Mouse (Mus musculus) heart, adult 9 months (tissue): ENCODE measurements around the gene Lrch4.
A peak's percentile ranks its signal among the peaks of the same experiment; 100 is the strongest.
"Not testable (repeated sequence)": the region's sequence is repeated elsewhere in the genome, so short reads cannot be mapped to it uniquely, and the experiment has no call there.

Source experiments
- DNase-seq, 2 experiments: peaks; one replicate each; pipeline ENCODE4 v3.0.0; 2022; ENCODE audit warnings: low spot score in 2 of 2

Lrch4 gene

DNA sequence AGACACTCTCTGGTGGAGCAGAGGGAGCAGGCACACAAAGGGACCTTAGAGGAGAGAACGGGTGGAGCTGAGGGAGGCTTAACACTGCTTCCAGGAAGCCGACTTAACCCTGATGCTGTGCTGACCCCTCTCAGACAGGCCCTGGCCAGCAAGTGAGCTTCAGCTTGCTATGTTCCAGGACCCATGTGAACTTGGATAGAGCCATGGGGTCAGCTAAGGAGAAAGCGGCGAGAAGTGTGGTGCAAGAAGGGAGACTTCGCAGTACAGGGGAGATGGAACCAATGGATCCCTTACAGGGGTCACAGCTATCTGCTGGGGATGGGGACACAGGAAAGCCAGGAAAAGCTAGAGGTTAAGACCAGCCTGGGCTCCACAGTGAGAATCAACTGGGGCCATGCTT lies 15.8 kb upstream of the Lrch4 start:
- DNase-seq: peak in 1 of 2 experiments; percentile 43

DNA sequence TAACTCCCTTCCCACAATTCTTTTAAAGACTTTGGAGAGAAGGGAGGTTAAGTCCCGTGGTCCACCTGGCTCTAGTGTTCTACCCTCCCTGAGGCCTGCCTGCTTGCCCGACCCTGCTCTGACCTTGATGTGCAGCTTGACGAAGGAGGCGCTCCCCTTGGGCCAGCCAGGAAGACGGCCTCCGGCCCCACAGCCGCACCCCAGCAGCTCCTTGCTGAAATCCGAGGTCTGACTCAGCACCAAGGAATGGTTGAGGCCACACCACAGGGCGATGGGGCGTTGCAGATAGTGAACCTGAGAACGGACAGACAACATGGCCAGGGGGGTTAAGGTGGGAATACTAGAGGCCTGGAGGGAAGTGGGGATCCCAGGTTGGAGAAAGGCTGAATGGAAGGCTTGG lies 15.4 kb upstream of the Lrch4 start, which contains the start of gene Pcolce:
TSS of gene Pcolce (minus strand) at position 235 of the 400 bp plus-strand sequence.
- DNase-seq: peak in 1 of 2 experiments; percentile 45

DNA sequence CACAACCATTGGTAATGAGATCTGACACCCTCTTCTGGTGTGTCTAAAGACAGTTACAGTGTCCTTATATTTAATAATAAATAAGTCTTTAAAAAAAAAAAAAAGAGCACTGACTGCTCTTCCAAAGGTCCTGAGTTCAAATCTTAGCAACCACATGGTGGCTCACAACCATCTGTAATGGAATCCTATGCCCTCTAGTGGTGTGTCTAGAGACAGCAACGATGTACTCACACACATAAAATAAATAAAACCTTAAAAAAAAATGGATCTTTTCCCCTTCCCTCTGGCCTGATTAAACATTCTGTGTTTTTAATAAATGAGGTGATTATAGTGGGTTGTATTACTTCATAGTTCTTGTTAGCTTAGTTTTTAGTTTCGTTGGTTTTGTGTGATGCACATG lies 14.0 kb upstream of the Lrch4 start:
- DNase-seq: not testable (repeated sequence)

DNA sequence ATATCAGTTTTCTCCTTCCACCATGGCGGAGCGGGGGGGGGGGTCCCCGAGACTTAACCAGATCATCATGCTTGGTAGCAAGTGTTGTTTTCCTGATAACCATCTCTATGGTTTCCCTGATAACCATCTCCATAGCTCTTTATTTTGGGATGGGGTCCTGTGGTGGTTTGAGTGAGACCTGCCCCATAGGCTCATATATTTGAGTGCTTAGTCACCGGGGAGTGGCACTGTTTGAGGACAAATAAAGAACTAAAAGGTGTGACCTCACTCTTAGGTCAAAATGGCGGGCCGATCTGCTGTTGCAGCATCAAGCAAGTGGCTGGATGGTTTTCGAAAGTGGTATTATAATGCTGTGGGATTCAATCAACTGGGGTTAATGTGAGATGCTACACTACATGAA lies 13.6 kb upstream of the Lrch4 start:
- no peak for DNase-seq

DNA sequence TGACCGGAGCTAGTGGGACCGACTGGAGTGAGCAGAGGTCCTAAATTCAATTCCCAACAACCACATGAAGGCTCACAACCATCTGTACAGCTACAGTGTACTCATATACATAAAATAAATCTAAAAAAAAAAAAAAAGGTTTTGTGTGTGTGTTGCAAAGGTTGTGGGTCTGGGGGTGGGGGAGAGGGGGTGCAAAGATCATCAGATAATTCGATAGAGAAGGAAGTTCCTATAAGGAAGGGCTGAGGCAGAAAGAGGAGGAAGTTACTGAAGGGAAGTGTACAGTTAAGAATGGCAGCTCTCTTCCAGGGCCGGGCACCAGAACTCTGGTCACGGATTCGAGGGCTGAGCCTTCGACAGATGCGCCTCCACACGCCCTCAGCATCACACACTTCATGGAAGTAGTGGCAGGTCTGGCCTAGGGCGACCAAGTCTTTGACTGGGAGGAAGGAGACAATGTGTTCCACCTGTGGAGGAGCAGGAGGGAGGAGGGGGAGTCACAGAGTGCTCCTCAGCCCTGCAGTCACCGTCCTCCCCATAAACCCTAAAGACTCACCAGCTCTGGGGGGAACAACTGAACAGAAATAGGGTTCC lies 4.9 kb upstream of the Lrch4 start:
- DNase-seq: no peak

DNA sequence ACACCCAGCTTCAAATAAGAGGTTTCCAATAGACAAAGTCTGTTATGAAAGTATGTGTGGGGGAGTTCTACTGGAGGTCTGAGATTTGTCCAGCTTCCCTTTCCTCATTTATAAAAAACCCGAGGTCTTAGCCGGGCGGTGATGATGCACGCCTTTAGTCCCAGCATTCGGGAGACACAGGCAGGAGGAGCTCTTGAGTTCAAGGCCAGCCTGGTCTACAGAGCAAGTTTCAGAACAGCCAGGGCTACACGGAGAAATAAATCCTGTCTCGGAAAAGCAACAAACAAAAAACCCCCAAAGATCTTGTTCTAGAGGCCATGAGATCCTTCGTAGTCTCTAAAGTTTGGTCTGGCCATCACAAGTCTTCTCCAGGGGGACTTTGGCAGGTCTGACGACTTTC lies 930 bp upstream of the Lrch4 start:
- peak in 1 of 2 experiments; percentile 51 for DNase-seq

DNA sequence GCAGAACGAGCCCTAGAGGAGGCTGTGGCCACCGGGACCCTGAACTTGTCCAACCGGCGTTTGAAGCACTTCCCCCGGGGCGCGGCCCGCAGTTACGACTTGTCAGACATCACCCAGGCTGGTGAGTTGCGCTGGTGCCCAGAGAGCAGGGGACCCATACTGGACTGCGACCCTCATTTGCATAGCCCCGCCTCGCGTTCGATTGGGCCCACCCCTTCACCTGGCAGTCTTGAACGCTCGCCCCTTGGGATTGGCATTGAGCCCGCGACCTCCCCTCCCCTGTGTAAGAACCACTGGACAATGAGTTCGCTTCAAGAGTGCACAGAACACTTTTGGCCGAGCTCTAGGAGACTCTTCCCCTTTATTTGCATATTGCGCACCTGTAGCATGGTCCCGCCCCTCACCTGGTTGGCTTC lies 393 bp downstream of the Lrch4 start:
- DNase-seq: no peak

DNA sequence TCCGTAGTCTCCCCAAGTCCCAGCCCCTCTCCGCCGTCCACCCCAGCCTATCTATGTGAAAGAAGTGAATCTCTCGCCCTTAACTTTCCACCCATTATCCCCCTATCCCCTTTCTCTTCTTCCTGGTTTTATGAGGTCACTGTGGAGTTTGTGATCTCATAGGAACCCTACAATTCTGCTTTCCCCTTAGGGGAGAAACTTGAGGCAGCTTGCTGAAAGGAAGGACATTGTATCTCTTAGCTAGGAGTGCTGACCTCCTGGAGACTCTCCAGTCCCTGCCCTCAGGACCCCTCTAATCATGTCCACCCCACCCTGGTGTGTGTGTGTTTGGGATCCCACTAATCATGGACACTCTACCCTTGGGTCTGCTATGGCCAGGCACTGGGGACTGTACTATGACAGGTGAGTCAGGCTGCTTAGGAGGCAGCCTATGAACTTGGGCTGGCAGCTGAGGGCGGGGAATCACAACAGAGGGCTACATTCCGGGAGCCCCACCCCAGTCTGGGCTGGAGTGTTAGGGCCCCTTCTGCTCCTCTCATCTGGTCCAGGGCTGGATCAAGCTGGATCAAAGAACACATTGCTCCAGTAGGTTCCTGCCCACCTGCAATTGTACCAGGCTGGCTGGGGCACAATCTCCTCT lies 1.1 kb downstream of the Lrch4 start:
- no peak for DNase-seq

DNA sequence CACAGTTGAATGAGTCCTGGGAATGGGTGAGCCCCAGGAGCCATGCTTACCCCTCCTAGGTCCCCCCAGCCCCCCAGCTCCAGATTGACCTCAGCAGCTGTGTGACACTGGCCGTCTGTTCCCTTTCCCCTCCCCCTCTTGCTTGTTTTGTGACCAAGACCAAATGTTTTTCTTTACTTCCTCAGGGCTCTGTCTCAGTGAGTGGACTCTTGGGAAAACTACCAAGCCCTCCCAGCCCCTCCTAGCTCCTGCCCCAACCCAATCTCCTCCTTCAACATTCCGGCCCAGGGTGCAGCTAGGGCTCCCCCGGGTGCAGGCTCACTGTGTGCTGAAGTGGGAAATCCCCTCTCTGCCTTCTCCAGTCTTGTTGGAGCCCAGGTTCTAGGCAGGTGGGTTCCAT lies 1.7 kb downstream of the Lrch4 start:
- DNase-seq: peak; percentile 60 to 73

DNA sequence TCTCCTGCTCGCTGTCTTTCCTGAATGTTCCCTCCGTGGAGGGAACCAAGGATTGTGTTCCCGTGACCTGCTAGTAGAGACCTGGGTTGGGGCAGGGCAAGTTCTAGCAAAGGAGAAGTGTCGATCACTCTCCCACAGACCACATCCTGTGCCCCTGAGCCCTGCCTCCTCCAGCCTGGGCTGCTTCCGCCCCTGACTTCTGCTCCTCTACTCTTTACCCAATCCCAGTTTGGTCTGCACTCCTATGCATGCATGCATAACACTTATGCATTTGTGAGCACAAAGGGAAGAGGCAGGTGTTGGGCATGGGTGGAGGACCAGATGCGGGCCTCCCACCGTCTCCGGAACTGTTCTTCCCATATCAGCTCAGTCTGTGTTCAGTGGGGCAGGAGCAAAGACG lies 2.2 kb downstream of the Lrch4 start:
- DNase-seq: peak in 1 of 2 experiments; percentile 58

DNA sequence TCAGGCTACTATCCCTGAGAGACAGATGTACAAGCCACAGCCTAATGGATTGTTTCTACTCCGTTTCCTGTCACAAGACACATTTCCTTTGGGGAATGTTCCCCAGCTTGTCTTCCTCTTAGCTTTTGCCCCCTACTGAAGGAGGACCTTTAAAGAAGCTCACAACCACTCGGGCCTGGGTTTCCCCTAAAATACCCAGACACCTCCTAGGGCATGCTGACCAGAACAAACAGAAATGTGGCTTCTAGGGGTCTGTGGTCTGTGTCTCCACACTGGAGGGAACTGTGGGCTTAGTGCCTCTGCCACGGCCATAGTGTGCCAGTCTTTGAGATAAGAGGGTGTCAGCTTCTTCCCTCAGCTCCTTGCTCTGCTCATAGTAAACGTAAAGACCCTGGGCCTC lies 2.7 kb downstream of the Lrch4 start:
- no peak for DNase-seq

DNA sequence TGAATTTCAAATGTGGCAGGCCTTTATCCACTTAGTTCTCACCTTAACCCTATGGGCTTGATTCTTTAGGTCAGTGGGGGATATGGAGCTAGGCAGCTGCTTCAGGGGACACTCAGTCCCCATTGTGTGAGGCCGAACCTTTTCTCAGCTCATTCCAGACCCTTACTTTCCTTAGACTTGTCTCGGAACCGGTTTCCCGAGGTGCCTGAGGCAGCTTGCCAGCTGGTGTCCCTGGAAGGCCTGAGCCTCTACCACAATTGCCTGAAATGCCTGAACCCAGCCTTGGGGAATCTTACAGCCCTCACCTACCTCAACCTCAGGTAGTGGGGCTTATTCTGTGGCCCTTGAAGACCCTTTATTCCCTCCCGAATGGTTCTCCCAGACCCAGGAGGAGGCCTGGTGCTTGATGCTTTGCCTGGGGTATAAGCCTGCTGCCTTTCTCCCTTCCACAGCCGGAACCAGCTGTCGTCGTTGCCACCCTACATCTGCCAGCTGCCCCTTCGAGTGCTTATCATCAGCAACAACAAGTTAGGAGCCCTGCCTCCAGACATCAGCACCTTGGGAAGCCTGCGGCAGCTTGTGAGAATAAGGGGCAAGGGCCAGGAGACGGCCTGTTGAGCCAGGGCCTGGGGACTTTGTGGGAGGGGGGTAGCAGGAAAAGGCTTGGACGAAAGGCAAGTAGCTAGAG lies 4.6 kb downstream of the Lrch4 start:
- no peak for DNase-seq

DNA sequence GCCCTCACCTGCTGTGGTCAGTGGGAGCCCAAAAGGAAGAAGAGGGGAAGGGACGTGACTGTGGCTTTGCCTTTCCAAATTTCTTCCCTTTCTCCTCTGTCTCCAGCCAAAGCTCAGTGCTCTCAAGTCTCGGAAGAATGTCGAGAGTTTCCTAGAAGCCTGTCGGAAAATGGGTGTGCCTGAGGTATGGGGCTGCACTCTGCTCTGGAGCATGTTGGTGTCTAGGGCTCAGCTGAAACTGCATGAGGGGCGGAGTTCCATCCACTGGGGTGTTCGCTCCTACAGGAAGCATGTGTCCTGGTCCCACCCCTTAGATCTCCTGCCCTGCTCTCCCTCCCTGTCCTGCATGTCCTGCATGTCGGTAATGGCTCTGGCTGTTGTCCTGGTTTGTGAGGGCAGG lies 10.6 kb downstream of the Lrch4 start:
- DNase-seq: no peak

DNA sequence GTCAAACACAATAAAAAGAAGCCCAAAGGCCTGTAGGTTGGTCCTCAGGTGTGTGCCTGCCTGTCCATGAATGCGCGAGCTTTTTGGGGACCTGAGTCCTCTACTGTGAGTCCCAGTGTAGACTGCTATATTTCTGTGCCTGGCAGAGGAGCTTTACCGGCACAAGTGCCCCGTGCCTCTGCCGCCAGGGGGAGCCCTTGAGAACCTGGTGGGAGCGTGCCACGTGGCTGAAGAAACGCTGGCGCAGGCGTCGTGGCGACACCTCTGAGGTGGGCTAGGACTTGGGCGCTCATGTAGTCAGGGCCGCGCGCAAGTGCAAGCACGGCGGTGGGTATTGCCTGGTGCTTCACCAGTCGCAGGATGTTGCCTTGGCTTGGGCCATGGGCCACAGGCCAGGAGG lies 12.1 kb downstream of the Lrch4 start, which contains the start of gene Sap25:
TSS of gene Sap25 (plus strand) at position 281 of the 400 bp plus-strand sequence.
- no peak for DNase-seq

DNA sequence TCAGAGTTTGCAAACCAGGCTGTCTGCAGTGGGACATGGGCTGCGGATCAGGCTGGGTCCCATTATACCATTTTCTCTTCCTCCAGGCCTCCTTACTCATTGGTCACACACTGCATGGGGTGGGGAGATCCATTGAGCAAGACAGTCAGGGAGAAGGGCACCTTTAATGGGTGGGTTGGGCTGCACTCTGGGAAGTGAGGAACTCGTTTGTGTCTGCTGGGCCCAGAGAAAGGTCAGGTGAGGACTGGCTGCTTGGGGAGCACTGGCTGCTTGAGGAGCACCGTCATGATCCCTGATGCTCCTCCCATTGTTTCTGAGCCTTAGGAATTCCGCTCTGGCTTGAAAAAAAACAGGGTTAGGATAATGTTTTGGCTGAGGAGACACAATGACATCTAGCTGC lies 14.0 kb downstream of the Lrch4 start:
- DNase-seq: no peak

DNA sequence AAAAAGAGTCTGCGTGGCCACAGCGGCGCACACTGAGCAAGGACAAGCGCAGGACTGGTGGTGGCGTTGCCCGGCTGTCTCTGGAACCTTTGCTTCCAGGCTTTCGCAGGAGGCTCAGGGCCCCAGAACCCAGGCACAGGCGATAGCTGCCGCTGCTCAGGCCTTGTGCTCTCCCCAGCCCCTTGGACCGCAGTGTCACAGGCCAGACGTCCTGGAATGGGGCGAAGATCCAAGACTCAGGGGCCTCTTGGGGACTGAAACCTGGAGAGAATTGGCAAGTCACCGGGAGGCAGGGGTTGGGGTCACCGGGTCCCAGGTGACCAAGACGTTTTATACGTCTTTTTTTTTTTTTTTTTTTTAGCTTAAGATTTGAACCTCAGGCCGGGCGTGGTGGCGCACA lies 15.6 kb downstream of the Lrch4 start:
- no peak for DNase-seq

DNA sequence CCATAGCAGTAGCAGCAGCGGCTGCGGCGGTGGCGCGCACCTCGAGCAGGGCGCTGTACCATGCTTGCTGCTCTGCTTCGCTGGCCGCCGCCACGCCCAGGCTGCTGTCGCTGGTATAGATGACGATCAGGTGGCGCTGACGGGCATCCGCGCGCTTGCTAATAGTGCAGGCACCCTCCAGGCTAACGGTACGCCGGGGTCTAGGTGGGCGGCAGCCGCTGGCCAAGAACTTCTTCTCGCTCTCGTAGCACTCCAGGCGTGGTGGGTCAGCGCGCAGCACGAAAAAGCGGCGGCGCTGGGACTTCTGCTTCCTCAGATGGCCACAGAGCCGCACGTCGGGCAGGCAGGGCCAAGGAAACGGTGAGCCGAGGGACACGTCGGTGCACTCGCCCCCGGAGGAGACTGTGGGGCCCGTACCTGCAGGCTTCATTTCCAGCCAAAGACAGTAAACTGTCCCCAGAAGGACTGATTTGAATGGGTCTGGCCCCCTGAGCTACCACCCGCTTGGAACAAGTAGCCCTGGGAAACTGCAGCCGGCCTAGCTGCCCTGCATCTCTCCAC lies 16.2 kb downstream of the Lrch4 start:
- DNase-seq: no peak

DNA sequence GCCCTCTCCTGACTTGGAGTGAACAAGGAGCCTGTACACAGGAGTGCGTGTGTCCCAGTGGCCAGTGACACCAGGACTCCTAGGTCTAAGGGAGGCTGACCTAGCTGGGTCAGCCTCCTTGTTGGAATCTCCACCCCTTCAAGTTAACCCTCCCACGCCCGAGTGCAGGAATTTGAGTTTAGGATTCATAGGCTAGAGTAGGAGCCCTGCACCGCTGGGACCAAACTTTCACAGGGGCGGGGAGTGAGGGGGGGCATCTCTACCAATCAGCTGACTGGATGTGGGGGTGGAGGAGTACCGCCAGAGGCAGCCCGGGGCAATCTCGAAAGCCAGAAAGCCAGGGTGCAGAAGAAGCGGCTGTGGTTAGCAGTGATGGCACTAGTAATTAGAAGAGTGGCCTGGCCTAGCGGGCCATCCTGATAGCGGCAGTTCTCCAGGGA lies 16.8 kb downstream of the Lrch4 start, which contains the start of gene Irs3:
TSS of gene Irs3 (minus strand) at position 63 of the 440 bp plus-strand sequence.
- peak; percentile 52 for DNase-seq

DNA sequence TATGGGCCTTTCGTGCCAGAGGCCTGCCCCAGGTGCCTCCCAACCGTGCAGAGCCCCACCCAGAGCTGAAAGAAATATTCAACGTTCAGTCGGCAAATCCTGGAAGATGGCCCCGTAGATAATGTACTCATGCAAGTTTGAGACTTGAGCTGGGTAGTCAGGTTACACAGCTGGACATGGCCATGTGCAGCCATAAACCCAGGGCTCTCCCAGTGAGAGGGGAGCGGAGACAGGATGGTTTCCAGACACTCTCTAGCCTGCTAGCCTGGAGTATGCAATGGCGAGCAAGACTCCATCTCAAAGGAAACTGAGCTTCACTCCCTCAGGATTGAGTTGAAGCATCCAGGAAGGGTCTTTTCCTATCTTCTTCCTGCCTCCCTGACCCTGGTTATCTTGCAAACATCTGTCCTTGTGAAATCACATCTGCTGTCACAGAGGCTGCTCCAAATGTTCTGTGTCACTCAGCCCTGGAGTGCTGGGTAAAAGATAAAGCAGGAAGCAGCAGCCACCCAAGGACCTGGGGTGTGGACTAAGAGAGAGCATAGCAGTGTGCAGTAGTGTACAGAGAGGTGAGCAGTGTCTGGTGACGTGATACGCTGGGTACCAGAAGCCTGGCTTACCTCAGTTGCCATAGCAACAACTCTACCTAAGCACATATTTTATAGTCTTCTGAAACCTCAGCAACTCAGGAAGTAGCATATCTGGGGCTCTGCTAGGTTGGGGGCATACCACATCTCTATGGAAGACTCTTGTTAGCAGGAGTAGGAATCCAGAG lies 19.1 kb downstream of the Lrch4 start:
- no peak for DNase-seq

DNA sequence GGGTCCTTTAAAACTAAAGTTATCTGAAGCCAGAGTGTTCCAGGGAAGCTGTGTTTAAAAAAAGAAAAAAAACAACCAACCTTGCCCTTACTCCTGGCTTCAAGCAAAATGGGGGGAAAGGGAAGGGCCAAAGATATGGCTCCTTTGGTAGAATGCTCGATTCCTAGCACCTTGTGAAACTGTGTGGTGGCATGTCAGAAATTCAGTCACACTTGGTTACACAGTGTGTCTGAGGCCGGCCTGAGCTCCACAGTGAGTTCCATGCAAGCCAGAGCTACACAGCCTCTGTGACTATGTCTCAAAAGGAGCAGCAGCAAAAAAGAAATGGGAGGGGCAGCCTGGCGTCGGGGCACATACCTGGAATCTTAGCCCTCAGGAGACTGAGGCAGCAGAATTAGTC lies 20.3 kb downstream of the Lrch4 start:
- no peak for DNase-seq

DNA sequence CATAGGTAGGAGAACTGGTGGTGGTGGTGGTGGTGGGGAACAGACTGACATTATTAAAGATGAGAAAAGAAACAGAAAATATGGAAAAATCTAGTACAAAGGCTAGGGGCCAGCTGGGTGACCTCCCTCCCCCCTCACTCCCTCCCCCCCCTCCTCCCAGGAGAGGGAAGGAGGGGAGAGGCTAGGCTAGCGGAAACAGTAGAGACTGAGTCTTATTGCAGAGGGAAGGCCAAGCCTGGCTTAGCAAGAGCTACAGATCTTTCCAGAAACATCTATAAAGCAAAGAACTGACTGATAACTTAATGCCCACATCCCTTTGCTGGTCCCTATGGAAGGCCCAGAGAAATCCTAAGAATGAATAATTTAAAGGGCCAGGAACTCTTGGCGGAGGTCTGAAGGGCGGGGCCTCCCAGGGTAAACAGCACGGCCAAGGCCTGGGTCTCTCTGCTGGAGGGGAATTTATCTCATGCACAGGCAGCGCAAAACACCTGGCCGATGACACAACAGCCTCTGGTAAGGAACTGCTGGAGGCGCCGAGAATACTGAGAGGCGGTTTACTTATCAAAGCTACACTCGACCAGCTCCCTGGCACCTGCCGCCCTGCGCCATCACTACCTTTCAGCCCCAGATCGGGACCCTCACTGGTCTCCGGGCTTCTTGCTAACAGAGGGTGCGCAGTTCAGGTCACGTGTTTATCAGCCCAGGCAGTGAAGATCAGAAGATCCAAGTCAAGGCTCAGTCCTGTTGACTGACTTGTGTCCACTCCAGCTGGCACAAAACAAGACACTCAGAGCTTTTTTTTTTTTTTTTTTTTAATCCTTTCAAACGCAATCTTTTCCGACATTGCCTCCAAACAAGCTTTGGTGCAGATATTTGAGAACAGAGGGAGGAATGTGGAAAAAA lies 21.0 kb downstream of the Lrch4 start:
- peak in 1 of 2 experiments; percentile 45 for DNase-seq
